In the genomic region with DNA sequence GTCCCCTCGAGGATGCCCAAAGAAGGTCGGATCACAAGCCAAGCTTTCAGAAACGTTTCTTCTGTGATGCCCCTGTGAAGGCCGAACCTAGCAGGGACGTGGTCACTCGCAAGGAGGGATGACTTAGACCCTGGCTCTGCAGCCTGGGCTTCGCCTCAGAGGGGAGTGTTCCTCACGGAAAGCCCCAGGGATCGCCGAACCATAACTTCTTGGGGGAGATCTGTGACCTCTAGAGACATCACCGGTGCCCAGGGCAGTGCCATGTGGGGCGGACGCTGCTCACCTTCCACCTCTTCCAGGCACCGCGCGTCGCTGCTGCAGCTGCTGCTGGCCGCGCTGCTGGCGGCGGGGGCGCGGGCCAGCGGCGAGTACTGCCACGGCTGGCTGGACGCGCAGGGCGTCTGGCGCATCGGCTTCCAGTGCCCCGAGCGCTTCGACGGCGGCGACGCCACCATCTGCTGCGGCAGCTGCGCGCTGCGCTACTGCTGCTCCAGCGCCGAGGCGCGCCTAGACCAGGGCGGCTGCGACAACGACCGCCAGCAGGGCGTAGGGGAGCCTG, we compare ENCODE assay signal across 8 mouse cellular contexts. TPM values are rescaled to one million over a fixed set of nuclear protein-coding genes. Genes with fewer than 3 reads are reported as not detected.
DNase-seq lines count a peak whose midpoint lies in the region; ATAC-seq lines count a peak whose summit lies in the region.

No protein-coding gene starts in this region.

- H3K27ac ChIP-seq in heart, embryonic 10.5 days: peak overlapping the region; percentile 89
- peak overlapping the region; percentile 72 for H3K27ac ChIP-seq in embryonic facial prominence, embryonic 15.5 days (replicated peaks)
- peak overlapping the region; percentile 82 for H3K27ac ChIP-seq in hindbrain, embryonic 12.5 days
- H3K27ac ChIP-seq in liver, embryonic 13.5 days: no peak overlapping the region

- no peak for DNase-seq in heart, embryonic 10.5 days (ENCODE audit: low spot score)
- no peak for DNase-seq in heart, adult 8-10 months (ENCODE audit: low spot score)
- DNase-seq in R1 (ENCODE audit: low read depth, low spot score): peak; percentile 36
- no peak for DNase-seq in liver, embryonic 13.5 days
- DNase-seq in retina, postnatal 1 day: peak; percentile 88
- DNase-seq in layer of hippocampus, postnatal 25 days (ENCODE audit: extremely low spot score in 1 of 2, low spot score in 1 of 2): no peak

- peaks cover 12% of the 10 kb centered on the region for H3K36me3 ChIP-seq in heart, embryonic 10.5 days
- H3K36me3 ChIP-seq in embryonic facial prominence, embryonic 15.5 days: no peaks in the 10 kb centered on the region
- H3K36me3 ChIP-seq in hindbrain, embryonic 12.5 days: 0 out of 2 replicates have a peak, but pooled peaks cover 2% of the 10 kb centered on the region
- no peaks in the 10 kb centered on the region for H3K36me3 ChIP-seq in liver, embryonic 13.5 days

- WGBS in heart, embryonic 10.5 days: under 1% methylated on average over 51 of the region's 51 CpGs
- WGBS in embryonic facial prominence, embryonic 15.5 days: under 1% methylated on average over 51 of the region's 51 CpGs
- WGBS in hindbrain, embryonic 12.5 days: under 1% methylated on average over 51 of the region's 51 CpGs
- whole genome bisulfite sequencing in liver, embryonic 13.5 days (ENCODE audit: insufficient replicate concordance): 1% methylated on average over 51 of the region's 51 CpGs

- peak overlapping the region; percentile 96 for H3K4me2 ChIP-seq in embryonic facial prominence, embryonic 15.5 days (replicated peaks)
- H3K4me2 ChIP-seq in hindbrain, embryonic 12.5 days (replicated peaks): peak overlapping the region; percentile 67
- H3K4me2 ChIP-seq in liver, embryonic 13.5 days: peak overlapping the region; percentile 65

- H3K4me3 ChIP-seq in heart, embryonic 10.5 days: peak overlapping the region; percentile 73
- peak overlapping the region; percentile 63 for H3K4me3 ChIP-seq in embryonic facial prominence, embryonic 15.5 days (replicated peaks)
- peak overlapping the region; percentile 60 for H3K4me3 ChIP-seq in hindbrain, embryonic 12.5 days
- H3K4me3 ChIP-seq in liver, embryonic 13.5 days (replicated peaks): peak overlapping the region; percentile 53

- no peaks in the 10 kb centered on the region for H3K9me3 ChIP-seq in heart, embryonic 10.5 days
- no peaks in the 10 kb centered on the region for H3K9me3 ChIP-seq in embryonic facial prominence, embryonic 15.5 days (replicated peaks)
- H3K9me3 ChIP-seq in hindbrain, embryonic 12.5 days (replicated peaks): no peaks in the 10 kb centered on the region
- H3K9me3 ChIP-seq in liver, embryonic 13.5 days (replicated peaks): no peaks in the 10 kb centered on the region

- H3K4me1 ChIP-seq in heart, embryonic 10.5 days: peaks cover 37% of the 10 kb centered on the region
- H3K4me1 ChIP-seq in embryonic facial prominence, embryonic 15.5 days: peaks cover 26% of the 10 kb centered on the region
- peaks cover 35% of the 10 kb centered on the region for H3K4me1 ChIP-seq in hindbrain, embryonic 12.5 days
- H3K4me1 ChIP-seq in liver, embryonic 13.5 days (replicated peaks): 0 out of 2 replicates have a peak, but pooled peaks cover 4% of the 10 kb centered on the region

- no peak for ATAC-seq in embryonic facial prominence, embryonic 15.5 days (ENCODE audit: insufficient number of reproducible peaks, low FRiP score, low TSS enrichment, low read depth)
- peak; percentile 68 for ATAC-seq in hindbrain, embryonic 12.5 days (ENCODE audit: low FRiP score)
- no peak for ATAC-seq in liver, embryonic 13.5 days (ENCODE audit: low read depth)

- H3K27me3 ChIP-seq in heart, embryonic 10.5 days (ENCODE audit: insufficient read depth, poor library complexity, severe bottlenecking): peaks cover 3% of the 10 kb centered on the region; the same call in 1 of the 2 replicates
- peaks cover 38% of the 10 kb centered on the region for H3K27me3 ChIP-seq in embryonic facial prominence, embryonic 15.5 days
- peaks cover 42% of the 10 kb centered on the region for H3K27me3 ChIP-seq in hindbrain, embryonic 12.5 days
- H3K27me3 ChIP-seq in liver, embryonic 13.5 days: peaks cover 41% of the 10 kb centered on the region

- H3K9ac ChIP-seq in embryonic facial prominence, embryonic 15.5 days: peak overlapping the region; percentile 47
- peak overlapping the region; percentile 70 for H3K9ac ChIP-seq in hindbrain, embryonic 12.5 days
- H3K9ac ChIP-seq in liver, embryonic 13.5 days: peak overlapping the region; percentile 29

RNA-seq across cellular contexts. Expression of gene Shisa2, which starts 0.8 kb away (rescaled TPM):
- 9.4 and 23.6 TPM in 2 replicates for polyA plus RNA-seq in heart, embryonic 10.5 days (2016; fragmentation: Nextera tagmentation; extraction: Ambion mirVana)
- total RNA-seq in heart, adult 8-10 months (2022): 1 to 10 TPM in 1 of 4 experiments, under 1 TPM in 3; 0.87 to 1.1 (median 0.90) TPM
- polyA plus RNA-seq in embryonic facial prominence, embryonic 15.5 days (2015; fragmentation: Nextera tagmentation; extraction: Ambion mirVana): 16.7 and 18.8 TPM in 2 replicates
- polyA plus RNA-seq in hindbrain, embryonic 12.5 days (2016; fragmentation: Nextera tagmentation; extraction: Ambion mirVana): 22.4 and 27.9 TPM in 2 replicates
- 0.83 and 0.90 TPM in 2 replicates for polyA plus RNA-seq in liver, embryonic 13.5 days (2015; fragmentation: Nextera tagmentation; extraction: Ambion mirVana)
- total RNA-seq in layer of hippocampus, postnatal 25 days (2021): 1 to 10 TPM; 3.1 to 4.5 TPM

RNA-seq across cellular contexts. Expression of gene Cdadc1, which starts 28.1 kb away (rescaled TPM):
- polyA plus RNA-seq in heart, embryonic 10.5 days (2016; fragmentation: Nextera tagmentation; extraction: Ambion mirVana): 25.7 and 28.0 TPM in 2 replicates
- total RNA-seq in heart, adult 8-10 months (2022): 10 to 100 TPM; 44.5 to 62.8 (median 52.1) TPM
- polyA plus RNA-seq in embryonic facial prominence, embryonic 15.5 days (2015; fragmentation: Nextera tagmentation; extraction: Ambion mirVana): 32.5 and 33.1 TPM in 2 replicates
- 34.1 and 35.2 TPM in 2 replicates for polyA plus RNA-seq in hindbrain, embryonic 12.5 days (2016; fragmentation: Nextera tagmentation; extraction: Ambion mirVana)
- 17.3 and 19.6 TPM in 2 replicates for polyA plus RNA-seq in liver, embryonic 13.5 days (2015; fragmentation: Nextera tagmentation; extraction: Ambion mirVana)
- 10 to 100 TPM; 65.0 to 67.0 TPM for total RNA-seq in layer of hippocampus, postnatal 25 days (2021)

Comparison
In these comparisons a context has a peak if more than half of its experiments do, and no peak if none do; other contexts are left out.
1. DNase-seq: peak in R1 (single experiment) and retina, postnatal 1 day (single experiment); none in heart, embryonic 10.5 days (single experiment), heart, adult 8-10 months (single experiment), liver, embryonic 13.5 days (single experiment) and layer of hippocampus, postnatal 25 days (0 of 2).
2. Peak in every context shown above with its lines, with median percentiles within 50 percentile points of each other: H3K4me3 ChIP-seq, H3K4me2 ChIP-seq and H3K9ac ChIP-seq.